Mouse (Mus musculus) cerebellum, postnatal 25 days (tissue): ENCODE measurements at regions not wholly inside any gene's neighbourhood (a gene's known extent, or its start where the extent isn't known, plus 50 kb on each side); places are given as distances from the start of the nearest gene placed in this dataset.
A peak's percentile ranks its signal among the peaks of the same experiment; 100 is the strongest.
"Not testable (repeated sequence)": the region's sequence is repeated elsewhere in the genome, so short reads cannot be mapped to it uniquely, and the experiment has no call there.

Source experiments
- DNase-seq, 2 experiments: peaks; one replicate each; pipeline ENCODE4 v3.0.0; 2021; ENCODE audit warnings: mixed read lengths in 2 of 2

GRCm38 (mm10) chr2:18617520-18617919 is 54.7 kb upstream of the Commd3 start:
- no peak for DNase-seq

- no peak for DNase-seq
Measured at GRCm38 (mm10) chr2:18609868-18610185, 62.4 kb upstream of the Commd3 start.

- DNase-seq: peak; percentile 68
Measured at GRCm38 (mm10) chr2:18609075-18609867, 62.9 kb upstream of the Commd3 start.

- DNase-seq: peak; percentile 68 to 74
Measured at GRCm38 (mm10) chr2:18608260-18609074, 63.7 kb upstream of the Commd3 start.

GRCm38 (mm10) chr2:18607586-18608259 is 64.5 kb upstream of the Commd3 start:
- peak in 1 of 2 experiments; percentile 53 for DNase-seq

GRCm38 (mm10) chr2:18607088-18607487 is 65.1 kb upstream of the Commd3 start:
- no peak for DNase-seq

- no peak for DNase-seq
Measured at GRCm38 (mm10) chr2:18592221-18592620, 80.0 kb upstream of the Commd3 start.

- no peak for DNase-seq
Measured at GRCm38 (mm10) chr2:18588232-18588631, 84.0 kb upstream of the Commd3 start.

- DNase-seq: peak; percentile 11 to 17
Measured at GRCm38 (mm10) chr2:18587746-18588231, 84.4 kb upstream of the Commd3 start.

- peak; percentile 89 to 90 for DNase-seq
Measured at GRCm38 (mm10) chr2:18586925-18587724, 85.1 kb upstream of the Commd3 start.

GRCm38 (mm10) chr2:18585564-18586336 is 86.4 kb upstream of the Commd3 start:
- DNase-seq: peak; percentile 35 to 54

- no peak for DNase-seq
Measured at GRCm38 (mm10) chr2:18558133-18558532, 114.1 kb upstream of the Commd3 start.

GRCm38 (mm10) chr2:18547964-18548643 is 124.1 kb upstream of the Commd3 start:
- DNase-seq: no peak

GRCm38 (mm10) chr2:18524387-18524786 is 131.8 kb upstream of the Dnajc1 start:
- DNase-seq: no peak

GRCm38 (mm10) chr2:18523911-18524310 is 131.3 kb upstream of the Dnajc1 start:
- no peak for DNase-seq

- no peak for DNase-seq
Measured at GRCm38 (mm10) chr2:18513435-18513834, 120.8 kb upstream of the Dnajc1 start.

- no peak for DNase-seq
Measured at GRCm38 (mm10) chr2:18509317-18509716, 116.7 kb upstream of the Dnajc1 start.

- no peak for DNase-seq
Measured at GRCm38 (mm10) chr2:18473361-18473771, 80.7 kb upstream of the Dnajc1 start.

- DNase-seq: no peak
Measured at GRCm38 (mm10) chr2:18460901-18461300, 68.3 kb upstream of the Dnajc1 start.

- DNase-seq: not testable (repeated sequence)
Measured at GRCm38 (mm10) chr2:18460281-18460680, 67.7 kb upstream of the Dnajc1 start.

GRCm38 (mm10) chr2:18453426-18453825 is 60.8 kb upstream of the Dnajc1 start:
- DNase-seq: not testable (repeated sequence)
